Mouse (Mus musculus): ENCODE measurements around the gene Esr1. TPM values are rescaled to one million over a fixed set of nuclear protein-coding genes. Genes with fewer than 3 reads are reported as not detected.

Esr1 gene
- polyA plus RNA-seq, 1 experiment from 2014 or later, result 0.32 TPM

DNA sequence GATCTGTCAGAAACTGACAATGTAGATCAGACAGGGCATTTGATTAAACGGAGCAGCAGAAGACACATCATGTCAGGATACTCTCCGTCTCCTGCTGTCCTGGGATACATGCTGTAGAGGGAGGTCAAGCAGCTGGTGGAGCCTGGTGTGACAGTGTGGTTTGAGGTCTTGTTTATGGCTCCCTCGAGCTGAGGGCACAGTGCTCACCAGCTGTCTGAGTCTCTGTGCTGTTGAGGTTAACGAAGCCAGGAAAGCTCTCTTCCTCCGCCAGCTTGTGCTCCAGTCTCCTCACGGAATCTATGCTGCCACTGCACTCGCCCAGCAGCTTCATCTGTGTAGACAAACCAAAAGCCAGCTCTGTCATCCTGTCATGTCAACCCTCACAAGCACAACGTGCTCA, 429.9 kb downstream of the Esr1 start:
- H3K9ac ChIP-seq, result no peak overlapping the region
- no peak for ATAC-seq (ENCODE audit: insufficient read depth)
- H3K4me3 ChIP-seq (replicated peaks), result no peak overlapping the region
- no peaks in the 10 kb centered on the region for H3K27me3 ChIP-seq
- H3K4me1 ChIP-seq (replicated peaks), result no peaks in the 10 kb centered on the region
- H3K4me2 ChIP-seq, result no peak overlapping the region
- WGBS (ENCODE audit: insufficient replicate concordance), result 70% methylated on average over 8 of the region's 8 CpGs
- no peak overlapping the region for H3K27ac ChIP-seq (replicated peaks)
- peaks cover 27% of the 10 kb centered on the region for H3K36me3 ChIP-seq (replicated peaks)
- no peaks in the 10 kb centered on the region for H3K9me3 ChIP-seq (replicated peaks)

DNA sequence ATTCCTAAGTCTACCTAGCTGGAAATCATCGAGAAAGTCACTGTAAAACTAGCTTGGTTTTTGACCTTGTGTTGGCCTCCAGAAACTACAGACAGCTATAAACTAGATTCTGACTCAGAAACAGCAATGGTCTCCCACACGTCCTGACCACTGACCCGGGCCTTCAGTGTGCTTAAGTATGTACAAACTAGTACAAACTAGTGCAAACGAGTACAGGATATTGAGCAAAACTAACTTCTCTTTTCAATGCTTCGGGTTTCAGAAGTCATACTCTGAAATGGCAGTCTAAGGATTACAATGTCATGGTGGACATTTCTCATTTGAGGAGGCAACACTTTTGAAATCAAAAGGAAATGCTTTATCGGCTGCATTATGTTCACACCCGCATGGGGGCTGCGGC, 433.1 kb downstream of the Esr1 start:
- no peak overlapping the region for H3K4me2 ChIP-seq
- no peak overlapping the region for H3K4me3 ChIP-seq (replicated peaks)
- H3K27me3 ChIP-seq, result no peaks in the 10 kb centered on the region
- H3K4me1 ChIP-seq (replicated peaks), result no peaks in the 10 kb centered on the region
- no peak overlapping the region for H3K9ac ChIP-seq
- peaks cover 32% of the 10 kb centered on the region for H3K36me3 ChIP-seq (replicated peaks)
- H3K27ac ChIP-seq (replicated peaks), result no peak overlapping the region
- ATAC-seq (ENCODE audit: insufficient read depth), result no peak
- no peaks in the 10 kb centered on the region for H3K9me3 ChIP-seq (replicated peaks)
- 60% methylated on average over 8 of the region's 8 CpGs for WGBS (ENCODE audit: insufficient replicate concordance)

DNA sequence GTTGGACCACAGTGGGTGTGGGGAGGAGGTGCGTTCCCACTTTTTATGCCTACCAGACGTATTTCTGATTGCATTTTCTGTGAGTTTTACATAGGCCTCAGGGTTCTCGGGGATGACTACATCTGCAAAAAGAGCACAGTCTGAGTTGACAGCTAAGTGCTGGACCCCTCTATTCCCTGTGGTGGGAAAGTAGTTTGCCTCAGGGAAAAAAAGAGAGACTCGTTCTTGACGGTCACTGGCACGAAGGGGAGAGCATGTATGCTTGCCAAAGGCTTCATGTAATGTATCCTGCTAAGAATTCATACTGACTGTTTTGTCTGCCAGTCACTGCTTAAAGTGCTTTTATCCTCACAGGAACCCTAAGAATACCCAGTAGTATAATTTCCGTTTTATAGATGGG, 433.8 kb downstream of the Esr1 start:
- 79% methylated on average over 7 of the region's 7 CpGs for WGBS (ENCODE audit: insufficient replicate concordance)
- peaks cover 32% of the 10 kb centered on the region for H3K36me3 ChIP-seq (replicated peaks)

GRCm38 (mm10) chr10:5045671-5046070, 434.3 kb downstream of the Esr1 start:
- Histone ChIP-seq H3K4me2 (no peak overlapping the region), H3K36me3 (replicated peaks) (peaks cover 29% of the 10 kb centered on the region), H3K9me3 (replicated peaks) (no peaks in the 10 kb centered on the region), H3K4me3 (replicated peaks) (no peak overlapping the region), H3K27me3 (no peaks in the 10 kb centered on the region), H3K4me1 (replicated peaks) (no peaks in the 10 kb centered on the region), H3K9ac (no peak overlapping the region), H3K27ac (replicated peaks) (no peak overlapping the region)
- WGBS (ENCODE audit: insufficient replicate concordance), result 76% methylated on average over 5 of the region's 5 CpGs
- ATAC-seq (ENCODE audit: insufficient read depth), result no peak

More for the DNA sequence above, 433.8 kb downstream of the Esr1 start:
- no peak overlapping the region for H3K9ac ChIP-seq
- no peaks in the 10 kb centered on the region for H3K9me3 ChIP-seq (replicated peaks)
- no peak overlapping the region for H3K4me3 ChIP-seq (replicated peaks)
- no peaks in the 10 kb centered on the region for H3K4me1 ChIP-seq (replicated peaks)
- H3K27me3 ChIP-seq, result no peaks in the 10 kb centered on the region
- H3K4me2 ChIP-seq, result no peak overlapping the region
- H3K27ac ChIP-seq (replicated peaks), result no peak overlapping the region
- no peak for ATAC-seq (ENCODE audit: insufficient read depth)

Other genes with a start within 250 kb of the Esr1 start
- gene Zbtb2, start 223.5 kb upstream of the Esr1 start, polyA plus RNA-seq (2015; fragmentation: Nextera tagmentation; extraction: Ambion mirVana), result 3.8 and 4.0 TPM in 2 replicates
- 17.2 and 19.0 TPM in 2 replicates for gene Rmnd1, start 179.2 kb upstream of the Esr1 start, polyA plus RNA-seq (2015; fragmentation: Nextera tagmentation; extraction: Ambion mirVana)
- gene Armt1, start 179.1 kb upstream of the Esr1 start, polyA plus RNA-seq (2015; fragmentation: Nextera tagmentation; extraction: Ambion mirVana), result 12.5 and 12.6 TPM in 2 replicates
- gene Ccdc170, start 129.1 kb upstream of the Esr1 start, polyA plus RNA-seq (2015; fragmentation: Nextera tagmentation; extraction: Ambion mirVana), result not detected in 2 replicates